Mouse (Mus musculus): ENCODE measurements around the gene Noxo1.
A peak's percentile ranks its signal among the peaks of the same experiment; 100 is the strongest.

Noxo1 gene

DNA sequence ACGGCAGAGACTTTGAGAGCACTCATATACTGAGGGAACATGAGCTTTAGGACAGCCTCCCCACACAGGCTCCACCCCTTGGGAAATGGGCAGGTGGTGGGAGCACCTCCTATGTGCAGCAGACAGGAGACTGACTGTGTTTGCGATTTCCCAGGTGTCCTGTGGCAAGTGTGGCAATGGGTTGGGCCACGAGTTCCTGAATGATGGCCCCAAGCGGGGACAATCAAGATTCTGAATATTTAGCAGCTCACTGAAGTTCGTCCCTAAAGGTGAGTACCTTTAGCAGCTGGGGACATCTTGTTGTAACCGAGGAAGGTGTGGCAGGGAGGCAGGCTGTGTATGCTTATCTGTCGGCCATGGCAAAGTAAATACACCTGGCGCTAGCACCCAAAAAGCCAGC lies 43.9 kb downstream of the Noxo1 start:
- DNase-seq (ENCODE audit: low spot score in 2 of 2) = no peak

DNA sequence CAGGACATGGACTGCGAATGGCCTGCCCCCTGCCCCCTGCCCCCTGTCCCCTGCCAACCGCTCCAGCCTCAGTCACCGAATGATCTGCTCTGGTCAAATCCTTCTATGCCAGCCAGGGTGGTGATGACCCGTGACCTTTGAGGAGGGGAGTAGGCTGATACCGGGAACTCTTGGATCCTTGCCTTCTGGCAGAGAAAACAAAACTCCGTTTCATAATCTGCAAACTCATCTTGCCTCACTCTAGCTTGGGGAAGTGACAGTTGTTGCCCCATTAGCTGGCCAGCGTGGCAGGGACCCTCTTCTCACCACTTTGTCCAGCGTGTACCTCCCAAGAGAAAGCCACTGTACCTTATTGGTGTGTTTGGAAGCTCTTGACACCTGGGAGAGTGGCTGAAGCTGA lies 46.3 kb downstream of the Noxo1 start:
- no peak for DNase-seq (ENCODE audit: low spot score in 2 of 2)

DNA sequence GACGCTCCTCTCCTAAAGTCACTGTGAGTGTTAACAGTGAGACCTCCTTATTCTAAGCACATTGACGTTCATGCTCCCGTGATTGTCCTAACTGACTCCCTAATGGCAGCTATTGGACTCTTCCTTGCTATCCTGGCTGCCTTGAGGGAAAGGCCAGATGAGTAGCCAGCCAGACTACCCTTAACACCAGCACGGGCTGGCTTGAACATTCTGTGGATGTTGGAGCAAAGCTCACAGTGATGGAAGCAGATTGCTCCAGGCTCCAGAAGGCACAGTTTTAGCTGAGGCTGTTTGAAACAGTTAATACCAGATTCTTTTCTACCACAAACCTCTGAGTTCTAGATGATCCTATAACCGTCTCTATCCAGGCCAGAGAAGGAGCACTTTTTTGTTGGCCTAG lies 47.9 kb downstream of the Noxo1 start:
- no peak for DNase-seq (ENCODE audit: low spot score in 2 of 2)

DNA sequence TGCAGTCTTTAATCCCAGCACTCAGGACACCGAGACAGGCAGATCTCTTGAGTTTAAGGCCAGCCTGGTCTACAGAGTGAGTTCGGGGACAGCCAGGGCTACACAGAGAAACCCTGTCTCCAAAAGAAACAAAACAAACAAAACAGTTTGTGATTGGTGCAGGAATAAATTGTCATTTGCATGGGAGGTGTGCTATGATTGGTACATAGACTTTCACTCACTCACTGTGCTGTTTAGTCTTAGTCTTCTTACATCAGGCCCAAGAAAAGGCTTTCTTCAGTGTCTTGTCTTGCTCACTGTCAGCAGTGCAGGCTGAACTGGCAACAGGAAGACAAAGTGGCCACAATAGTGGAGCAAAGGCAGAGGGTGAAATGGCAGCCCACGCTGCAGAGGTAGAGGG lies 48.3 kb downstream of the Noxo1 start:
- DNase-seq (ENCODE audit: low spot score in 2 of 2) = no peak

DNA sequence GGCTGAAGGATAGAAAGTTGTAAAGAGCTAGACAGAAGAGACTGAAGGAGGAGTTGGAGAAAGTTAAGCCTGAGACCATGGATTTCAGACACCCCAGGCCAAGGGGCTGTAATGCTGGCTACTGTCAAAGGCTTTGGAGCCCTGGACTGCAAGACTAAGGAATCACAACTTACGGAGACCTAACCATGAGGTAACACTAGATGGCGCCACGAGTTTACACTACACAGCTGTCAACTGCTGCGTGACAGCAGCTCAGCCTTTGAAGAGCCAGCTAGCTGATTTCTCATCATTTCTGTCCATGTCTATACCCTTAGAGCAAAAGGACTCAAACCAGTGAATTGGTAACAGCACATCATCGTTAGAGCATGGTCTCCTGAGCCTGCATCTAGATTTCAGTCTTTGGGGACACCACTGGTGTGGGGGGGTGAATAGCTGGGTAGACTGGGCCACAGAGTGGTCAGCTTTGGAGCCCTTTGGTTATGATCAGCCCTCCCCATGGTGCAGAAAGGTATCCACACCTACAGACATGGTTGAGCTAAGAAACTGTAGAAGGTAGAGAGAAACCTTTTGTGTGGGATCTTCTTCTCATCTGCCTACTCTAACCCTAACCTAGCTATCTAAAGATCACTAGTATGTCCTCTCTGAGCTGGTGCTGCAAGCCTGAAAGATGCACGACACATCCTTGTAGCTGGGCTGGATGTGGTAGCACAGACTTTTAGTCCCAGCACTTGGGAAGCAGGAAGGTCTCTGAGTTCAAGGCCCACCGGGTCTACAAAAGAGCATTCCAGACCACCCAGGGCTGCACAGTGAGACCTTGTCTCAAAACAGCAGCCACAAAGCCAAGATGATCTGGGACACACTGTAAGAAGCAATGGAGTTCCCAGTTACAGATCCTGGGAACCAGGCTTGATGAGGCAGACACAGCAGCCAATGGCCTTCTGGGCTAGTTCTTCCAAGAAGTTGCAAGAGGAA lies 49.8 kb downstream of the Noxo1 start:
- peak; percentile 65 to 86 for DNase-seq (ENCODE audit: low spot score in 2 of 2)

DNA sequence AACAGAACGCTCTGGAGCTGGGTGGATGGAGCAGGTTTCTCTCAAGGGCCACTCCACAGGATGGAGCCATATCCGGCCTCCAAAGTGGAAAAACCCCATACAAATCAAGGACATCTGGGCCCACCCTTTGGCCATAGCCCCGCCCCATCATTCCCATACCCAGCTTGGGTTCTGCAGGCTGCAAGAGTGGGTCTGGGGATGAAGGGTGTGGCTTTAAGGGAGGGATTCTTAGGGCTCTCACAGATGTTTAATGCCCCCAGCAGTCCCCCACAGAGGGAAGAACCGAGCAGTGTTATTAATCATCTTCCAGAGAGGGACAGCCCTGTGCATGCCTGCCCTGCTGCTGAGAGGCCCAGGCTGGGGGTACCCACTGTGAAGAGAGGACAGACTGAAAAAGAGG lies 51.0 kb downstream of the Noxo1 start:
- DNase-seq (ENCODE audit: low spot score in 2 of 2) = no peak

Data from urinary bladder, postnatal 4 days (tissue).